Mouse (Mus musculus) thymus, adult 2 months (tissue): ENCODE data around the gene Col13a1. TPM values are rescaled to one million over a fixed set of nuclear protein-coding genes. Genes with fewer than 3 reads are reported as not detected.

Experiments
- DNase-seq: peaks from one replicate; pipeline ENCODE4 v3.0.0; 2021
- H3K27ac ChIP-seq: fragments of 200-500 bp; 2 replicates; pipeline ENCODE4 v1.5.1; 2012; ENCODE audit warnings: low read length, control low read depth; ENCODE audit not compliant: control insufficient read depth, insufficient read depth
- H3K27me3 ChIP-seq: fragments of 200-500 bp; 2 replicates; pipeline ENCODE4 v1.6.1; 2012; ENCODE audit warnings: mild to moderate bottlenecking, low read length, moderate library complexity, mixed read lengths; ENCODE audit not compliant: control insufficient read depth, insufficient read depth
- H3K36me3 ChIP-seq: fragments of 200-500 bp; 2 replicates; pipeline ENCODE4 v1.6.1; 2012; ENCODE audit warnings: mild to moderate bottlenecking, low read length, moderate library complexity; ENCODE audit not compliant: control insufficient read depth, insufficient read depth
- H3K4me1 ChIP-seq: fragments of 200-500 bp; replicated peaks from 2 replicates; pipeline ENCODE4 v1.6.1; 2012; ENCODE audit warnings: low read length; ENCODE audit not compliant: control insufficient read depth, insufficient read depth
- H3K4me3 ChIP-seq: fragments of 200-500 bp; 2 replicates; pipeline ENCODE4 v1.5.1; 2012; ENCODE audit warnings: mild to moderate bottlenecking, low read length, control low read depth, moderate library complexity; ENCODE audit not compliant: control insufficient read depth, insufficient read depth
- CTCF ChIP-seq: fragments of 200-500 bp; IDR thresholded peaks from 2 replicates; pipeline ENCODE4 v1.5.1; 2012; ENCODE audit warnings: mild to moderate bottlenecking, control low read depth, low read length, moderate library complexity, borderline replicate concordance; ENCODE audit not compliant: control insufficient read depth, poor library complexity, insufficient read depth; ENCODE audit errors: extremely low read depth
- POLR2A ChIP-seq: fragments of 200-500 bp; IDR thresholded peaks from 2 replicates; pipeline ENCODE4 v1.6.1; 2012; ENCODE audit warnings: mild to moderate bottlenecking, low read length, control low read depth, moderate library complexity; ENCODE audit not compliant: control insufficient read depth, poor library complexity, insufficient read depth; ENCODE audit errors: extremely low read depth
- WGBS: fragments of 180-500 bp; shearing (Covaris S2); methylation state at CpG from one replicate; pipeline ENCODE4 v1.1.7; 2018; 5-methylcytosine and 5-hydroxymethylcytosine counted together
- polyA plus RNA-seq: library from polyadenylated mRNA; depleted of rRNA; stranded (reverse); fragments of >200 nt; gene quantifications from 2 replicates; pipeline ENCODE4 v1.2.3, GENCODE M21; 2012; rRNA removed

Col13a1 gene
- polyA plus RNA-seq, result 0.13 TPM in 2 replicates

GRCm38 (mm10) chr10:61978866-61979340 is at the start of gene Col13a1:
Col13a1 (minus strand) TSS chr10:61979108.
- TF ChIP-seq POLR2A, result no peak
- TF ChIP-seq CTCF, result no peak
- H3K4me1 ChIP-seq, result 0 out of 2 replicates have a peak, but pooled peaks cover 2% of the 10 kb centered on the region
- no peaks in the 10 kb centered on the region for H3K36me3 ChIP-seq
- H3K27ac ChIP-seq, result no peak within 1 kb of the TSS
- peaks cover 13% of the 10 kb centered on the region for H3K27me3 ChIP-seq
- no peak within 1 kb of the TSS for H3K4me3 ChIP-seq
- no peak for DNase-seq
- WGBS, result 4% methylated on average over 41 of the region's 41 CpGs

- no peaks in the 10 kb centered on the region for H3K4me1 ChIP-seq
- H3K4me3 ChIP-seq, result no peak overlapping the region
- no peak overlapping the region for H3K27ac ChIP-seq
- DNase-seq, result no peak
- TF ChIP-seq CTCF, result no peak
- no peak for TF ChIP-seq POLR2A
- no peaks in the 10 kb centered on the region for H3K27me3 ChIP-seq
- WGBS, result 72% methylated on average over 12 of the region's 12 CpGs
- H3K36me3 ChIP-seq, result no peaks in the 10 kb centered on the region
These were observed 48.8 kb upstream of the Col13a1 start for GRCm38 (mm10) chr10:62027699-62028098.

GRCm38 (mm10) chr10:62023821-62024551 is 45.1 kb upstream of the Col13a1 start:
- no peaks in the 10 kb centered on the region for H3K27me3 ChIP-seq
- H3K4me1 ChIP-seq, result no peaks in the 10 kb centered on the region
- H3K27ac ChIP-seq, result no peak overlapping the region
- no peak for DNase-seq
- no peak overlapping the region for H3K4me3 ChIP-seq
- H3K36me3 ChIP-seq, result no peaks in the 10 kb centered on the region
- 76% methylated on average over 19 of the region's 19 CpGs for WGBS
- no peak for TF ChIP-seq POLR2A
- no peak for TF ChIP-seq CTCF

- no peaks in the 10 kb centered on the region for H3K4me1 ChIP-seq
- TF ChIP-seq POLR2A (no peak), CTCF (no peak)
- no peaks in the 10 kb centered on the region for H3K27me3 ChIP-seq
- WGBS, result 72% methylated on average over 7 of the region's 7 CpGs
- no peak for DNase-seq
- no peaks in the 10 kb centered on the region for H3K36me3 ChIP-seq
- no peak overlapping the region for H3K4me3 ChIP-seq
- no peak overlapping the region for H3K27ac ChIP-seq
These were observed 41.2 kb upstream of the Col13a1 start for GRCm38 (mm10) chr10:62020068-62020620.

GRCm38 (mm10) chr10:62019386-62020067 is 40.6 kb upstream of the Col13a1 start:
- H3K4me3 ChIP-seq, result no peak overlapping the region
- no peak for DNase-seq
- no peak overlapping the region for H3K27ac ChIP-seq
- H3K27me3 ChIP-seq, result no peaks in the 10 kb centered on the region
- no peak for TF ChIP-seq CTCF
- no peak for TF ChIP-seq POLR2A
- WGBS, result 39% methylated on average over 16 of the region's 16 CpGs
- no peaks in the 10 kb centered on the region for H3K4me1 ChIP-seq
- H3K36me3 ChIP-seq, result no peaks in the 10 kb centered on the region

- 89% methylated on average over 6 of the region's 6 CpGs for WGBS
- TF ChIP-seq CTCF (no peak), POLR2A (no peak)
- no peaks in the 10 kb centered on the region for H3K36me3 ChIP-seq
- H3K4me1 ChIP-seq, result no peaks in the 10 kb centered on the region
- H3K27ac ChIP-seq, result no peak overlapping the region
- H3K4me3 ChIP-seq, result no peak overlapping the region
- H3K27me3 ChIP-seq, result no peaks in the 10 kb centered on the region
- no peak for DNase-seq
These were observed 38.0 kb upstream of the Col13a1 start for GRCm38 (mm10) chr10:62016947-62017346.
